Mouse (Mus musculus) thymus, postnatal 10 days (tissue): ENCODE data around the gene Itpr2.

Source experiments
- DNase-seq, 2 experiments: peaks; one replicate each; pipeline ENCODE4 v3.0.0; 2021; ENCODE audit warnings: low spot score in 2 of 2

Gene Itpr2

GRCm38 (mm10) chr6:146309335-146309734 lies 192.7 kb downstream of the Itpr2 start:
- no peak for DNase-seq

DNA sequence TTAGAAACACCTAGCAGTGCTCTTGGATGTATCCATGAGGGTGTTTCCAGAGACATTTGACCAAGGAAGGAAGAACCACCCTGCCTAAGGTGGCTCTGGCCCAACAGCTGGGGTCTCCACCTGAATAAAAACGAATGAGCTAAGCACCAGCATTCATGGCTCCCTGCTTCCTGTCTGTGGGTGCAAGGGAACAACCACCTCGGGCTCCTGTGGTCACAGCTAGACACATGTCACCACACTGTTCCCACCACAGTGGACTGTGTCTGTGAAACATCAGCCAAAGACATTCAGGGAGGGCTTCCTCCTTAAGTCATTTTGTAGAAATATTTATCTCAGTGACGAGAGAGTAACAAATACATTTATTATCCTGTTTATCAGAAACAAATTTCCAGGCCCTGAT lies 196.0 kb downstream of the Itpr2 start:
- no peak for DNase-seq

DNA sequence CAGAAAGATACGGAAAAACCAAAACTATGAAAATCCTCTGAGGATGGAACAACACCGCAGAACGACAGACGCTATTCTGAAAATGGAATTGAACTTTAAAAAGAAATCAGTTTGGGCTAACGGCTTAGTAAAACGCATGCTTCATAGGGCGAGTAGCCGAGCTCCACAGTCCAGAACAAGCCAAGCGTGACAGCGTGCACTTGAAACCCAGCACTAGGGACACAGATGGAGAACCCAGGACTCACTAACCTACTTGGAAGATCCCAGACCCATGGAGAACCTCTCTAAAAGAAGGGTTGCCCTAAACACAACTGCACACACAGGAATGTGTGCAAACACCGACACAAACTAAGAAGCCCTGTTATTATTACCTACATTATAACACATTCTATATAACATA lies 197.9 kb downstream of the Itpr2 start:
- DNase-seq, result no peak

DNA sequence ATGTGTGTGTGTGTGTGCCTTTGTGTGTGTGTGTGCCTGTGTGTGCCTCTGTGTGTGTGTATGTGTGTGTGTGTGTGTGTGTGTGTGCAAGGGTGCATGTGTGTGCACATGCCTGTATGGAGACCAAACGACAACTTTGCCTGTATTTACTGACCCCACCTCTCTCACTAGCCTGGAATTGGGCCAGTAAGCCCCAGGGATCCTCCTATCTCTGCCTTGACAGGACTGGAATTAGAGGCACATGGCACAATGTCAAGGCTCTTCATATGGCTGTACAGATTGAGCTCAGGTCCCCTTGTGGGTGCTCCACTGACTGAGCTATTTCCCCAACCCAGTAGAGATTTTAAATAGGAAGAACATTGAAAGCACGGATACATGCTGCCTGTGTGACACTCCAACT lies 198.7 kb downstream of the Itpr2 start:
- no peak for DNase-seq

- no peak for DNase-seq
Measured at GRCm38 (mm10) chr6:146302574-146303130, 199.4 kb downstream of the Itpr2 start.

- DNase-seq, result no peak
Measured at GRCm38 (mm10) chr6:146302101-146302500, 199.9 kb downstream of the Itpr2 start.

GRCm38 (mm10) chr6:146300961-146301360 lies 201.1 kb downstream of the Itpr2 start:
- no peak for DNase-seq

- peak in 1 of 2 experiments; percentile 19 for DNase-seq
Measured at GRCm38 (mm10) chr6:146298712-146299111, 203.3 kb downstream of the Itpr2 start.

- DNase-seq, result no peak
Measured at GRCm38 (mm10) chr6:146291036-146291435, 211.0 kb downstream of the Itpr2 start.

- DNase-seq, result no peak
Measured at GRCm38 (mm10) chr6:146289801-146290200, 212.2 kb downstream of the Itpr2 start.

GRCm38 (mm10) chr6:146288266-146288665 lies 213.8 kb downstream of the Itpr2 start:
- DNase-seq, result no peak

GRCm38 (mm10) chr6:146284921-146285565 lies 217.0 kb downstream of the Itpr2 start:
- no peak for DNase-seq

DNA sequence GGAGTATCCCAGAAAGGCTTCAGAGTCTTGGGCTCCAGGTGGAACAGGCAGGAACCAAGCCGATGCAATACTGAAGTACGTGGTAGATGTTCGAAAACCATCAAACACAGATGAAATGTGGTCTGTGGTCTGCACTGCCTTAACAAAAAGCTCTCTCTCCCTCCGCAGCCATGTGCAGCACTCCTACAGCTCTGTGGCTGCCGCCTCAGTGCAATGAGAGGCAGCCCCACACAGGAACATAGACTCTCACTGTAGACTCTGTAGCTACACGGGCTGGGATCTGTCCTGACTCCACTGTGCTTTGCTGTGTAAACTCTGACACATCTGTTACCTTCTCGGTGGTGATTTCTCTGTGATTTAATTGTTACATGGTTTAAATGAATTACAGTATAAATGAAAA lies 218.0 kb downstream of the Itpr2 start:
- peak; percentile 11 to 25 for DNase-seq

DNA sequence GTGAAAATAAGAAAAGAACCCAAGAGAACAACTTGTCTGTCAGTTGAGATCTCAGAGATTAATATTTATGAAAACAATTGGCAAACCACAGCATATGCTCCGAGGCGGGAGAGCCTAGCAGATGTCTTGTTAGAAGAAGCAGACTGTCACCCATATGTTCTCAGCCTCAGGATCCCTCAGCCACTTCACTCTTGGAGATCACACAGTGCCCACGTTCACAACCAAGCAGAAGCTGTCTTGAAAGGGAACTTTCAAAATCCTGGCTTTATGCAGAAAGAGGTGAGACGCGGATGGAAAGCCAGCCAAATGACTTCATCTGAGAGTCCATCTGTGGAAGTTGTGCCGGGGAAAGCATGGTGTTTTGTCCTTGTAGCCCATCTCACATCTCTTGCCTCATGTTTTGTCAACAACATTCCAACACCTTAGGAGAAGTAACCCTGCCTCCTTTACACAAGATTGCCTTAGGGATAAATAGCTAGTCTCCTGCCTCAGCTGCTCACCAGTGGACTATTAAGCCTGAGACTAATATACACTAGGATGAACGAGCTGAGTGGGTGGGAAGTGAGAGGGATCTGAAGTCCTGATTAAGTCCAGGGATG lies 219.9 kb downstream of the Itpr2 start:
- DNase-seq, result no peak

GRCm38 (mm10) chr6:146281176-146281899 lies 220.7 kb downstream of the Itpr2 start:
- DNase-seq, result peak; percentile 17 to 51

GRCm38 (mm10) chr6:146273256-146273655 lies 228.8 kb downstream of the Itpr2 start:
- DNase-seq, result no peak

GRCm38 (mm10) chr6:146272253-146273036 lies 229.6 kb downstream of the Itpr2 start:
- peak; percentile 34 to 73 for DNase-seq

- peak; percentile 46 to 52 for DNase-seq
Measured at GRCm38 (mm10) chr6:146270776-146271533, 231.1 kb downstream of the Itpr2 start.

DNA sequence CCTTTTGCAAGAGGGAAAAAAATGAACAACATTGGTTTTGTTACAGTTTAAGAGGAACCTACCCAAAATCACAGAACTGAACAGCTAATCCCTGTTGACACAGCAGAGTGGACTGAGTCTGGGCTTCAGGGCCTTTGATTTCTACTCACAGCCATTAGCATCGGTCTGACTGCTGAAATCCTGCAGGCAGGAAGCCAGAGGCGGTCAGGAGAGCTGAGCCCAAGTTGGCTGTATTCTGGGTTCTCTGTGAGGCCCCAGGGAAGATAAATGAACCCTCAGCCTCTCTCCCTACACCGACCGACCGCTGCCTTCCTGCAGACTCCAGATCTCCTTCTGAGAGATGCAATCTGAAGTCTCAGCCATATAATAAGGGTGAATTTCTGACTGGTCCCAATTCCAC lies 231.9 kb downstream of the Itpr2 start:
- no peak for DNase-seq

DNA sequence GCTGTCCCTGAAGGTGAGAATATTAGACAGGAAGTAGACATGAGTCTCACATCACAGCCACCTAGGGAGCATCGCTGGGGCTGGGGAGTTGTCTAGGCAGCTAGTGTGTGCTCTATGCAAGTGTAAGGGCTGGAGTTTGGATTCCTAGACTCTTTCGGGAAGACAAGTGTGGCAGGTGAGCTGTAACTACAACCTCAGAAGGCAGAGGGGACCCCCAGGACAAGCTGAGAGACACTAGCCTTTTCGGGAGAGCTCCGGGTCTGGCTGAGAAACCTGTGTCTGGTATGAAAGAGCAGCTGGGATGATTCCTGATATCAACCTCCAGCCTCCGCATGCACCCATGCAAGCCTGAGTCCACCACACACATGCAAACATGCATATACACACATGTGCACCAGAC lies 232.7 kb downstream of the Itpr2 start:
- DNase-seq, result no peak
